Mouse (Mus musculus): ENCODE results near the gene Itgae. TPM values are rescaled to one million over a fixed set of nuclear protein-coding genes. Genes with fewer than 3 reads are reported as not detected.
"Not testable (repeated sequence)": the region's sequence is repeated elsewhere in the genome, so short reads cannot be mapped to it uniquely, and the experiment has no call there.

The Itgae gene
- polyA plus RNA-seq, 1 experiment from 2014 or later, result 0.44 TPM

DNA sequence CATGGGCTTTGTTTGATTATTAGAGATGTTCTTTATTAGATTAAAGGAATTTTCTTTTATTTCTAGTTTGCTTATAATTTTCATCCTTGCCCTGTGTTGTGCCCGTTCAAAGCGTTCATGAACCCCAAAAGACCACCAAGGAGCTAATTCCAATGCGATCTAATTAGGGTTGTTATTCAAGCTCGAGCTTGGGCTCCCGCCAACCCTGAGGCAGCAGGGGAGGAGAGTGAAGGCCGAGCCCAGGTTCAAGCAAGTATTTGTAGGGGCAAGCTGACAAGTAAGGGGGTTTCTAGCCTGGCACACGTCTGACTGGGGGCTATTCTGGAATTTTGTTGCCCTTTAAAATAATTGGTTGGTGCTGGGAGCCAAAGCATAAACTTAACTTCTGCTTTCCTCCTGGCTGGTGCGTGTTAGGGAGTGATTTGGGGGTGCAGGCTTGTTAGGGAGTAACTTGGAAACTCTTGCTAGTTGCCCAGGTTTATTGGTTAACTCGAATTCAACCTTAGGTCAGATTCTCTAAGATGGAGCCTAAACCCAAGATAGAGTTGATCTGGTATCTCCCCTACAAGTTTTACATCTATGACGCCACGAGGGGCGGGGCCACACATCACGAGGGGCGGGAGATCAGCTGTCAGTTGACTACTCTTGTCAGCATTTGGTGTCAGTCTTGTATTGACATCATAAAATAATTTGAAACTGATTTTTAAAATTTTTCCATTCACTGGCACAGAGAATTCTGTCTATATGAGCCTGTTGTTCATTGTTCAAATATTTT lies 9.8 kb downstream of the Itgae start:
- no peak overlapping the region for H3K4me3 ChIP-seq
- no peaks in the 10 kb centered on the region for H3K27me3 ChIP-seq (ENCODE audit: insufficient read depth, poor library complexity, severe bottlenecking)
- WGBS, result 72% methylated on average over 14 of the region's 14 CpGs
- no peaks in the 10 kb centered on the region for H3K4me1 ChIP-seq
- DNase-seq (ENCODE audit: low spot score), result no peak
- no peaks in the 10 kb centered on the region for H3K9me3 ChIP-seq
- no peak overlapping the region for H3K27ac ChIP-seq
- H3K36me3 ChIP-seq, result no peaks in the 10 kb centered on the region

DNA sequence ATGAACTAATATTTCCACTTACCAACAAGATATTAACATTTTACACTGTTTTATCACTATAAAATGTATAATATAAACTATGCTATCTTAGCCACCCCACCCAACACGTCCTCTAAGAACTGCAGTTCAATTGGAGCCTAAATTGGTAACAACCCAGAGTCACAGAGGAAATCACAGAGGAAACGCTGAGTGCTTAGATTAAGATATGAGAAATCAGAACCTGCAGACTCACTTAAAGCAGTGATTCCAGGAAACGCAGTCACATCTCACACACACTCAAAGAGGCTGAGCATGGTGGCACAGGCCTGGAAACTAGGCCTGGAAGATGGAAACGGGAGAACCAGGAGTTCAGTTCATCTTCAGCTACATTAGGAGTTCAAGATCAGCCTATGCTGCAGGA lies 10.9 kb downstream of the Itgae start:
- no peak overlapping the region for H3K27ac ChIP-seq
- 44% methylated on average over 4 of the region's 4 CpGs for WGBS
- no peaks in the 10 kb centered on the region for H3K27me3 ChIP-seq (ENCODE audit: insufficient read depth, poor library complexity, severe bottlenecking)
- no peaks in the 10 kb centered on the region for H3K4me1 ChIP-seq
- H3K4me3 ChIP-seq, result no peak overlapping the region
- no peak for DNase-seq (ENCODE audit: low spot score)
- no peaks in the 10 kb centered on the region for H3K36me3 ChIP-seq
- H3K9me3 ChIP-seq, result no peaks in the 10 kb centered on the region

DNA sequence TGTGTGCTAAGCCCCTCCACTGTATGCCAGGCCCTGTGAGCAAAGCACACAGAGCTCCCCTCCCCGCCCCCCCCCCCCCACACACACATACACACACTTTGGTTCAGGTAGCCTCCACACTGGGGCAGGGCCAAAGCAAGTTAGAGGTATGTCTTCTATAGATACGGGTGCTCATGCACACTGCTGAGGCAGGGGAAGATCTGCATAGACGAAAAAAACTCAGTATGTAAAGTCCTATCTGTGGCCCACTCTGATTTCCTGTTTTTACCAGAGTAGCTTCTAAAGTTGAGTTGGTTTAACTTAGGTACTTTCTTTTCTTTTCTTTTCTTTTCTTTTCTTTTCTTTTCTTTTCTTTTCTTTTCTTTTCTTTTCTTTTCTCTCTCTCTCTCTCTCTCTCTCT lies 14.9 kb downstream of the Itgae start:
- Histone ChIP-seq H3K27ac (no peak overlapping the region), H3K9me3 (no peaks in the 10 kb centered on the region)
- WGBS, result 70% methylated on average over 3 of the region's 3 CpGs

DNA sequence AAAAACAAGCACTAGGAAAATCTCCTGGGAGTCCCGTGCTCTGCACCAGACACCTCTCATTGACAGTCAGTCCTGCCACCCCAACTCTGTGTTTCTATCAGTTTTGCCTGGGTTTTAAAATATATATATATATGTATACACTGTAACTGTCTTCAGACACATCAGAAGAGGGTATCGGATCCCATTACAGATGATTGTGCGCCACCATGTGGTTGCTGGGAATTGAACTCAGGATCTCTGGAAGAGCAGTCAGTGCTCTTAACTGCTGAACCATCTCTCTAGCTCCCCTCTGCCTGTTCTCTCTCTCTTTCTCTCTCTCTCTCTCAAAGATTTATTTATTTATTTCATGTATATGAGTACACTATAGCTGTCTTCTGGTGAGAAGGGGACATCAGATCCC lies 17.0 kb downstream of the Itgae start:
- not testable (repeated sequence) for DNase-seq (ENCODE audit: low spot score); H3K36me3 ChIP-seq; H3K27me3 ChIP-seq (ENCODE audit: insufficient read depth, poor library complexity, severe bottlenecking); H3K9me3 ChIP-seq; H3K4me3 ChIP-seq; H3K27ac ChIP-seq
- peaks cover 23% of the 10 kb centered on the region for H3K4me1 ChIP-seq
- WGBS, result 40% methylated on average over 3 of the region's 3 CpGs

More for the DNA sequence above, 14.9 kb downstream of the Itgae start:
- Histone ChIP-seq H3K4me3 (no peak overlapping the region), H3K36me3 (no peaks in the 10 kb centered on the region), H3K4me1 (peaks cover 20% of the 10 kb centered on the region), H3K27me3 (ENCODE audit: insufficient read depth, poor library complexity, severe bottlenecking) (no peaks in the 10 kb centered on the region)
- no peak for DNase-seq (ENCODE audit: low spot score)

DNA sequence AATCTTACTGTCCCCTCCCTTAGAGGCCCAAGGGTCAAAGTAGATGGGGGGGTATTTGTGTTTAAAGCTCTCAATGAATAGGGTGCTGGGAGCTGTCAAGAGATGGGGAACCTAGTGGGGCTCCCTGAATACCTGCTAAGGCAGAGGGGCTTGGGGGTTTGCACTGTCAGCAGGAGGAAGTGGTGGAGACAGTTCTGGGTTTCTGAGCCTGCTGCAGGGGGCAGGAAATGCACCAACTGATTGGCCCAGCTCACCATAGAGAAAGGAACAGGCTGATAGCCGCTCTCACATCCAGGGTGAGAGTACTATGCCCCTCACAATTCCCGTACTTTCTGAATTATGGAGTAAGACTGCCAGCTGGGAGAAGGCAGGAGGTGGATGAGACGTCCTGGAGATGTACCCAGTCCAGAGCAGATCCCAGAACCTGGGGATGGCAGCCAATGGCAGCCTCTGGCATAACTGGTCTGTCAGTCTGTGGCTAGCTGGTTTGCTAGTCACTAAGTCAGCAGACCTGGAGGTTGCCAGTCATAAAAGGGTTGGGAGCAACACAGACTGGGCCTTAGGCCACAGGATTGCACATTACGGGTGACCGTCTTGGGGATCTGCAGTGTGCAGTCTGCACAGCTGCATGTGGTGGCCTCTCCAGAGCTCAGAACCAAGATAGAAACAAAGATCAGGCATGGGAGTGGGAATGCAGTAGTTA lies 18.0 kb downstream of the Itgae start:
- DNase-seq (ENCODE audit: low spot score), result no peak
- H3K27ac ChIP-seq, result peak overlapping the region; percentile 13; the same call in 1 of the 2 replicates
- H3K4me1 ChIP-seq, result peaks cover 23% of the 10 kb centered on the region
- no peaks in the 10 kb centered on the region for H3K36me3 ChIP-seq
- WGBS, result 62% methylated on average over 5 of the region's 5 CpGs
- H3K9me3 ChIP-seq, result no peaks in the 10 kb centered on the region
- no peak overlapping the region for H3K4me3 ChIP-seq
- no peaks in the 10 kb centered on the region for H3K27me3 ChIP-seq (ENCODE audit: insufficient read depth, poor library complexity, severe bottlenecking)

DNA sequence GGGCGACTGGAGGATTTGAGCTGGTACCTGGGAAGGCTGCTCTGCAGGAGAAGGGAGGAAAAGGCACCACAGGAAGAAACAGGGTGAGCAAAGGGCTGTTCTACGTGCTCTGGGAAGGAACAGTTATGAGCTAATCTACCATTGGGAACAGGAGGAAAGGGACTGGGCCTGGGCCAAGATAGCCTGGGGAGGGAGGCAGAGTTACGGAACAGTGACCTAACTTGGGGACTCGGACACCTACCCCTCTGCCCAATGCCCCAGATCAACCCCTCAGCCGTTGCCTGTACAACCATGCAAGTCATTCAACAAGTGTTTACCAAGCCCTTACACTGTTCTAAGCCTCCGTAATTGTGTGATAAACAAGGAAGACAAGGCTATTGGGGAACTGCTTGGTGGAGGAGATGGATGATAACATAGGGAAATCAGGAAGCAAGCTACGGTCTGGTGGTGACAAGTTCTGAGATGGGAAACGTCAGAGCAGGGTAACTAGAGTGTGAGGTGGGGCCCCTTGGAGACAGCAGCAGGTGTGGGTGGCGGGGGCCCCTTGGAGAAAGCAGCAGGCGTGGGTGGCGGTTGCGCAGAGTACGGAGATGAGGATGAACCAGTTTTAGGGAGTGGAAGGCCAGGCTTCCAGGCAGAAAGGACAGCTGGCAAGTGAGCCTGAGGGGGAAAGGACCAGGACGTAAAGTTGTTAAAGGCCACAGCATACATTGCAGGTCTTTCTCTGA lies 18.7 kb downstream of the Itgae start:
- DNase-seq (ENCODE audit: low spot score), result no peak
- 67% methylated on average over 14 of the region's 14 CpGs for WGBS
- no peak overlapping the region for H3K4me3 ChIP-seq
- H3K36me3 ChIP-seq, result no peaks in the 10 kb centered on the region
- H3K27me3 ChIP-seq (ENCODE audit: insufficient read depth, poor library complexity, severe bottlenecking), result no peaks in the 10 kb centered on the region
- no peaks in the 10 kb centered on the region for H3K9me3 ChIP-seq
- H3K27ac ChIP-seq, result peak overlapping the region; percentile 17; the same call in 1 of the 2 replicates
- peaks cover 23% of the 10 kb centered on the region for H3K4me1 ChIP-seq

DNA sequence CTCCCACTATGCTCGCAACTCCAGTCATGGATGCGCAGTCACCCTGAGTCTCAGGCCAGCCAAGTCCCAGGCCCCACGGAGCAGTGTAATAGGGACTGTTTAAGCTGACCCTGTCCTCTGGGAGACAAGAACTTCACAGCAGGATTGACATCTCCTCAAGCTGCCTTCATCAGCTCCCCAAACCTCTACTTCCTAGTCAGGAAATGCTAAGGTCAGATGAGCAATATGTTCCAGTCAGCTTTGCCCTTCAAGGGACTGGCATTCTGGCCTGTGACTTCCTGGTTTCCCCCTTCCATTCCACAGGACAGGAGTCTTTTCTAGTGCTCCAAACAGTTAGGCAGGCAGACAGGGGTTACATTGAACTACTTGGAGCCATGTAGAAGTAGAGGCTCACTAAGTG lies 19.6 kb downstream of the Itgae start:
- 70% methylated on average over 3 of the region's 3 CpGs for WGBS
- peak overlapping the region; percentile 67; the same call in 1 of the 2 replicates for H3K27ac ChIP-seq
- H3K27me3 ChIP-seq (ENCODE audit: insufficient read depth, poor library complexity, severe bottlenecking), result no peaks in the 10 kb centered on the region

DNA sequence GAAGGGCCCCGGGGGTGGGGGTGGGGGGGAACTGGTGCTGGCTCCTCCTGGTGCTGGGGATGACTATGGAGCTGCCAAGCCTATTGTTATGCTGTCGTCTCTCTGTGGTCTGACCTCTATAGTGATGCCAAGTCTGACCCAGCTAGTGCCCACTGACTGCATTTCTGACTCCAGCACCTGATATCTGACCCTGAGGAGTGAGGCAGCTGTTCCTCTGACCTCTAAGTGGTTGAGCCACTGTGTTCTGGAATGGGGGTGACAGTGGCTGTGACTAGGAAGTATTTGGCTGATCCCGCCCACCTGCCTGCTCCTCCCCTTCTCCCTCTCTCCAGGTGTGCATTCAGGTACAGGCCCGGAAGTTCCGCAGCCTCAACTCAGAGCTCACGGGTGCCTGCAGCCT lies 21.0 kb downstream of the Itgae start:
- no peak overlapping the region for H3K27ac ChIP-seq

More for the DNA sequence above, 19.6 kb downstream of the Itgae start:
- Histone ChIP-seq H3K36me3 (no peaks in the 10 kb centered on the region), H3K4me1 (peaks cover 23% of the 10 kb centered on the region), H3K9me3 (no peaks in the 10 kb centered on the region), H3K4me3 (no peak overlapping the region)
- no peak for DNase-seq (ENCODE audit: low spot score)

DNA sequence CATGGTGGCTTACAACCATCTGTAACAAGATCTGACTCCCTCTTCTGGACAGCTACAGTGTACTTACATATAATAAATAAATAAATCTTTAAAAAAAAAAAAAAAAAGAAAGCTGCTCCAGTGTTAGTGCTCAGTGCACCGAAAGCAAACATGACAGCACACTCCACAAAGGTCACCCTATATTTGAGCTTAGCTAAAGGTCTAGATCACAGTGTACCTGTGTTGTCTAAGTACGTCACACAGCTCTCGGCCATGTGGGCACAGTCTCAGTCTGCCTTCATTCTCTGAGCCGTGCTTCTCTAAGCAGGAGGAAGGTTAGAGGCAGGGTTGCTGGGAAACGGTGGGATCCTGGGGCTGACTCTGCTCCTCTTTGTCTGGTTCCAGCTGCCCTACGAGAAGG lies 36.1 kb downstream of the Itgae start:
- peaks cover 9% of the 10 kb centered on the region; the same call in 1 of the 2 replicates for H3K36me3 ChIP-seq
- WGBS, result 90% methylated on average over 6 of the region's 6 CpGs
- no peak overlapping the region for H3K4me3 ChIP-seq
- DNase-seq (ENCODE audit: low spot score), result no peak
- H3K4me1 ChIP-seq, result peaks cover 4% of the 10 kb centered on the region; the same call in 1 of the 2 replicates
- H3K27ac ChIP-seq, result no peak overlapping the region
- no peaks in the 10 kb centered on the region for H3K9me3 ChIP-seq
- H3K27me3 ChIP-seq (ENCODE audit: insufficient read depth, poor library complexity, severe bottlenecking), result no peaks in the 10 kb centered on the region

More for the DNA sequence above, 21.0 kb downstream of the Itgae start:
- no peaks in the 10 kb centered on the region for H3K36me3 ChIP-seq
- no peaks in the 10 kb centered on the region for H3K27me3 ChIP-seq (ENCODE audit: insufficient read depth, poor library complexity, severe bottlenecking)
- H3K4me1 ChIP-seq, result peaks cover 23% of the 10 kb centered on the region
- no peak overlapping the region for H3K4me3 ChIP-seq
- DNase-seq (ENCODE audit: low spot score), result no peak
- WGBS, result 75% methylated on average over 6 of the region's 6 CpGs
- no peaks in the 10 kb centered on the region for H3K9me3 ChIP-seq

DNA sequence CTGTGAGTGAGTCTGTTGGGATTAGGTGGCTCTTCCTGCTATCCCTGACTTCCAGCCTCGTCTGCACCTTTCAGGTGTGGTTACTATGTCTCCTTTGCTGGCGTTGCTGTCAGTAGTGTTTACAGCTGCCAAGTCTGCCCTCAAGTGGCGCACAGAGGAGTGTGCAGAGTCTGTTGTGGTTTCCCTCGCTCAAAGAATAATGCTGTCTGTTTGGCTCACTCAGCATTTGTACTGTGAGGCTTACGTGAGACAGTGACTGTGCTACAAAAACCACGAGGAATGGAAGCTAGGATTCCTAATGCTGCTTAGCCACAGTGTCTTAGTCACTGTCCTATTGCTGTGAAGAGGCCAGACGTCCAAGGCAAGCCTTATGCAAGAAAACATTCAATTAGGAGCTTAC lies 40.6 kb downstream of the Itgae start:
- no peak overlapping the region for H3K4me3 ChIP-seq
- H3K9me3 ChIP-seq, result no peaks in the 10 kb centered on the region
- DNase-seq (ENCODE audit: low spot score), result no peak
- no peaks in the 10 kb centered on the region for H3K27me3 ChIP-seq (ENCODE audit: insufficient read depth, poor library complexity, severe bottlenecking)
- H3K4me1 ChIP-seq, result peaks cover 21% of the 10 kb centered on the region
- WGBS, result 77% methylated on average over 7 of the region's 7 CpGs
- no peak overlapping the region for H3K27ac ChIP-seq
- H3K36me3 ChIP-seq, result peaks cover 29% of the 10 kb centered on the region

DNA sequence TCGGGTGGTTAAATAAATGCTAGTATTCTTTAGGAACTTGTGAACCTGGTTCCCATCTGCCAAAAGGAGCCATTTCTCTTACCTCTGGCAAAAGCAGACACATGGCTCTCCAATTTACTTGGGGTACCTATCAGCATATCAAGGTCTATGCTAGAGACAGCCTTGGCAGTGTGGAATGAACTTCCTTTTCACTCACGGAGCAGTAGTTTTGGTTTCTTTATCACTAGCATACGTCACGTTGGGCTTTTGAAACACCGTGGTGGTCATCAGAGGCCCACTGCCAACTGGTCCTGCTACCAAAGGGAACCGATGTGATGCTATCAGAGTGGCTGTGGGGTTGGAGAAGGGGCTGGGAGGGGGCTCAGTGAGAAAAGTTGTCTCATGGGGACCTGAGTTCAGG lies 42.6 kb downstream of the Itgae start:
- H3K36me3 ChIP-seq, result peaks cover 32% of the 10 kb centered on the region
- H3K9me3 ChIP-seq, result no peaks in the 10 kb centered on the region
- peaks cover 38% of the 10 kb centered on the region for H3K4me1 ChIP-seq
- no peak for DNase-seq (ENCODE audit: low spot score)
- 93% methylated on average over 6 of the region's 6 CpGs for WGBS
- H3K4me3 ChIP-seq, result no peak overlapping the region
- no peaks in the 10 kb centered on the region for H3K27me3 ChIP-seq (ENCODE audit: insufficient read depth, poor library complexity, severe bottlenecking)
- no peak overlapping the region for H3K27ac ChIP-seq

DNA sequence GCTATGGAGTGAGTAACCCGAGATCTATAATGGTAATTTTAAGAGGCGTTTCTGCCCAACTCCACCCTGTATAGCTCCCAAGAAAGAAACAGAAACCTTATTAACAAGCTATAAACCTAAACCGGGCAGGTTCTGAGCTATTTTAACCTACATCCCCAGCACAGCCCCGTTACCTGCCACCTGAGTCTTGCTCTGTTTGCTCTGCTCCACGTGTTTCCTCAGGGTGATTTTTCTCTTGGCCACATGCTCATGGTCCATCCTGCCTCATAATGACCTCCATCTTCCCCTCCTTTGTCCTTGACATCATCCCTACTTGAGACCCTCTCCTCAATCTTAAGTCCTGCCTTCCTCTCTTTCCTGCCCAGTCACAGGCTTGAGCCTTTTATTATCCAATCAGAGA lies 43.8 kb downstream of the Itgae start:
- no peak for DNase-seq (ENCODE audit: low spot score)

DNA sequence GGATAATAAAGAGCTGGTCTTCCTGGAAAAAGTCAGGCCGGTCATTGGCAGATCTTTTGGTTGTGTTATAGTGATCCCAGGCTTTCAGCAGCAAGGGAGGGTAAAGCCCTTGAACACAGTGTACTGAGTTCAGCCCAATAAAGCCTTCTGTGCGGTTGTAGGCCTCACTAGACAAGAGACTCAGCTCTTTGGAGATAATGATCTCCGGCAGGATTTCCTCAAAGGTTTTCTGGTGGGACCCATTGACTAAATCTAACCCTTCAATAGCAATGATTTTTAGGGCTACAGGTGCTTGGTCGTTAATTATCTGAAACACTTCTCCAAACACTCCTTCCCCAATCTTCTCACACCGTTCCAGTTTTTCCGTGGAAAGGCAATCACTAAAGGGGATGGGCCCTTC lies 46.2 kb downstream of the Itgae start:
- Histone ChIP-seq H3K27ac (no peak overlapping the region), H3K9me3 (no peaks in the 10 kb centered on the region), H3K4me3 (peak overlapping the region; percentile 83), H3K4me1 (peaks cover 33% of the 10 kb centered on the region), H3K36me3 (peaks cover 28% of the 10 kb centered on the region), H3K27me3 (ENCODE audit: insufficient read depth, poor library complexity, severe bottlenecking) (no peaks in the 10 kb centered on the region)
- no peak for DNase-seq (ENCODE audit: low spot score)
- 79% methylated on average over 6 of the region's 6 CpGs for WGBS

More for the DNA sequence above, 43.8 kb downstream of the Itgae start:
- no peak overlapping the region for H3K4me3 ChIP-seq
- no peaks in the 10 kb centered on the region for H3K27me3 ChIP-seq (ENCODE audit: insufficient read depth, poor library complexity, severe bottlenecking)
- H3K9me3 ChIP-seq, result no peaks in the 10 kb centered on the region
- H3K36me3 ChIP-seq, result peaks cover 32% of the 10 kb centered on the region
- WGBS, result 89% methylated on average over 5 of the region's 5 CpGs
- peaks cover 38% of the 10 kb centered on the region for H3K4me1 ChIP-seq
- no peak overlapping the region for H3K27ac ChIP-seq
